Mouse (Mus musculus) T-helper 2 cell (primary cell): ENCODE data around the gene Jag2.

Experiments used
- in situ Hi-C: fragments of 300-600 bp; cut with MboI, MseI; formaldehyde crosslinking; loops from one replicate; pipeline ENCODE4 v1.15.1; 2025; ENCODE audit warnings: high pct_unique_total_duplicates

Jag2 gene

DNA sequence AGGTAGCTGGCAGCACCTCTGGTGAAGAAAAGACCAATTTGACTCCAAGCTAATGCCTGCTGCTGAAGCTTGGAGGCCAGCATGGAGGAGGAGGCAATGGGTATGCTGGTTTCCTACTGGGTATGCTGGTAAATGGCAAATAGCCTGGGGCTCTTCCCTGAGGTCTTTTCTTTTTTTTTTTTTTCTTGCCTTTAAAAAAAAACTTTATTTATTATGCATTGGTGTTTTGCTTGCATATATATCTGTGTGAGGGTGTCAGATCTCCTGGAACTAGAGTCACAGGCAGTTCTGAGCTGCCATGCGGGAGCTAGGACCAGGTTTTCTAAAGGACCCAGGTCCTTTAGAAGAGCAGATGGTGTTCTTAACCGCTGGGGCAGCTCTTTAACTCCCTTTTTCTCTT lies 58.3 kb downstream of the Jag2 start:
- in situ Hi-C loops = loop anchor here (5.0 to 10.0 kb wide), 2 partner anchors 124 to 276 kb away; partner anchors contain the start of gene Crip1

DNA sequence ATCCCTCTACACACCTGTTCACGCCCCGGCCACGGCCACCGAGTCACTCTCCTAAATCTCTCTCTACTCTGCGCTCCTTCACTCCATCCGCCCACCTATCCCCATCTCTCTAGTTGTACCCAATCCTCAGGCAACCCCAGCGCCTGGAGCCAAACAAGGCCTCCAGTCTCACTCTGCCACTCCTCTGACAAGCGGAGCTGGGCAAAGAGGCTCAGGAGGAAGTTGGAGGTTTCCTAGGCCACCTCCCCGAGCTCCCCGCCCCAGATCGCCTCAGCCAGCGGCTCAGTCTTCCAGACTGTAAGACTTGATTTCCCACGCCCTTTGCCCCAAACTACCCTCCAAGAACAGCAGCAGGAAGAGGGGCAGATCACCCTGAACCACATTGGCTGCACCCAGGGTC lies 58.8 kb downstream of the Jag2 start:
- in situ Hi-C loops = loop anchor here (5.0 to 10.0 kb wide), 2 partner anchors 124 to 277 kb away; partner anchors contain the start of gene Crip1

DNA sequence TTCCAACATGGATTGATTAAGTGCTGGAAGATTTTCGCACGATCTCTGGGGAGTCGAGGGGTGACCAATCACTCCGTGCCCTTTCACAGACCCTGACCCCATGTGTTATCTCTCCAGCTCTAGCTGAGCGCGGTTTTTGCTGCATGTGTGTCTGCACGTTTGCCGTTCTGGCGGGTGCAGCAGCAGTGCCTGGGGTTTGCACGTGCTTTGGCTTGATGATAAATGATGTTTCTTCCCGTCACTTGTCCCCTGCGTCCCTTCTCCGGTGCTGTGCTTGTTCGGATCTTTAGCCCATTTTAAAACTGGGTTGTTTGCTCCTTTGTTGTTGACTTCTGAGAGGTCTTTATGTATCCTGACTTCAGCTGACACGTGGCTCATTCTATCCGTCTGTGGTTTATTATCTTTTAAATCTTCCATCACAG lies 59.8 kb downstream of the Jag2 start:
- in situ Hi-C loops = loop anchor here (5.0 to 10.0 kb wide), 2 partner anchors 125 to 278 kb away; partner anchors contain the start of gene Crip1

DNA sequence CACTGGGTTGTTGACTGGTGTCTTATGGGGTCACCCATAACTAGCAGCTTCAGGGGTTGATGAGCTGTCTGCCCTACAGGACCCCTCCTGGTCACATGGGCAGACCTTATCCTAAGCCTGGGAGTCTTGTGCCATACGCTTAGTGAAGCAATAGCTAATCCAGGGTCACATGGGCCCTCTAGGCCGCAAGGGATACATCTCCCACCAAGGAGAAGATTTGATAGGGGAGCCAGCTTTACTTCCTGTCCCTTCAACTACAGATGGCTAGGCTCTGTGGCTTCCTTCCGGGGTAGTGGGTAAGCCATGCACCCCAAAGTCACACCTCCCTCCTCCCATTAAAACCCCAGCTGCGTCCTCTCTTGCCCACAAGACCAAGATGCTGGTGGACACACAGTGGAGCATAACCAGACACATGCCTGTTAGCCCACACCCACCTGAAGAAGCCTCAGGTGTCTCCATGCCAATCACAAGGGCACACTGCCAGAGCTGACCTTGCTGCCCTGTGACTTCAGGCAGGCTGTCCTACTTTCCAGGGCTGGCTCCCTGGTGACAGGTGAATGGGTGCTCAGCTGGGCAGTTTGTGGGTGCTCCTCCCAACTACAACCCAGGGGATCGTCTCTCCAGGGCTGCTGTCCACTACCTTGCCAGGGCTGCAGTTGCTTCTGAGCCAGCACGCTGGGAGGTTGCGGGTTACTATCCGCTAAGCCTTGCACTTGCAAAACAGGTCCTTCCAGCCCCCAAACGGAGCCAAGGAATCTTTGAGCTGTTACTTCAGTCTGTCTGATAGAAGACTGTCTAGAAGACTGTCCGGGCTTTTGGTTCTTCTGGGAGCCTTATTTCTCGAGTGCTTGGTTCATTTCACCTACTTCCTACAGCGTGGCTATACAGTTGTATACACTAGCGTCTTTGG lies 61.1 kb downstream of the Jag2 start, which contains the start of gene Gpr132:
Gpr132 (minus strand) TSS at position 51 of the 910 bp plus-strand sequence.
- in situ Hi-C loops = no loop called here

DNA sequence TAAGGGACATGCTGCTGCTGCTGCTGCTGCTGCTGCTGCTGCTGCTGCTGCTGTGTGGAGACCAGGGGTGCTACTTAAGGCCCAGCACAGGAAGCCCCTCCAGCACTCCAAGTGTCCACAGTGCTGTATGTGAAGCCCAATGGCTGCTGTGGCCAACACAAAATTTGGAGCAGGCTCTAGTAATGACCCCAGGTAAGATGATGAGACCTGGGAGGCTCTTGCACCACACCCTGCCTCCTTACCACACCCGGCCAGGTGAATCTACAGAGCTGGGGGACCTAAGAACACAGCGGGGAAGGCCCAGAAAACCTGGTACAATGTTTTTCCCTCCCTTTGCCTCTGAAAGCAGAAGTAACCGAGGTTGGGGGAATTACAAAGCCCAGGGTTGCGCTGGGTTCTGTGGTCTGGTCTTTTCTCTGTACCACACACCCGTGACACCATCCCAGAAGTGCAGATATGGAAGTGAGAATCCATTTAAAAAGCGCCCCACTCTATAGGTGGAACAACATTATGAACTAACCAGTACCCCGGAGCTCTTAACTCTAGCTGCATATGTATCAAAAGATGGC lies 62.4 kb downstream of the Jag2 start:
- in situ Hi-C loops = no loop called here

DNA sequence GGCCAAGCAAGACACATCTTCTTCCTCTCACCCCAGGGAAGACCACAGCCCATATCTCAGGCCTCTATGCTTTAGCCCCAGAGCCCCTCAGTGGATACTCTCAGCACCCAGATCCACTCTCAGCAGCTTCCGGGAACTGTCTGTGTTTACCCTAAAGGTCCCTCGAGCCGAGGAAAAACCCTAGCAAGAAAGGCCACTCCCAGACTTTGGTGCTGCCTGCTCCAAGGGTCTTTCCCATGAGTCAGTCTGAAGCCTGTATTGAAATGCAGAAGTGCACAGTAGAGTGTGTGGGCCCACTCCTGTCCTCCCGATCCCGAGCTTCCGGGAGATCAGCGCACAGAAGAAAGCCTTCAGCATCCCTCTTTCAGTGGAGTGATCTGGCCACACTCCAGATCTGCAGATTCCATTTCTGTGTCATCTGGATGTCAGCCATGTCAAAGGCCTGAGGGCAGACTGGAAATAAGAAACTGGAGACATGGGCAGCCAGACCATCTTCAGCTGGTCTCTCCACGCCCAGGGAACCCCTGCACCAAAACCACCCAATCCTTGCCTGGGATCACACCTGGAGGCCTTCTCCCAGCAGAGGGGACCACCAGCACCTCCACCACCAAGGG lies 63.0 kb downstream of the Jag2 start:
- in situ Hi-C loops = no loop called here

DNA sequence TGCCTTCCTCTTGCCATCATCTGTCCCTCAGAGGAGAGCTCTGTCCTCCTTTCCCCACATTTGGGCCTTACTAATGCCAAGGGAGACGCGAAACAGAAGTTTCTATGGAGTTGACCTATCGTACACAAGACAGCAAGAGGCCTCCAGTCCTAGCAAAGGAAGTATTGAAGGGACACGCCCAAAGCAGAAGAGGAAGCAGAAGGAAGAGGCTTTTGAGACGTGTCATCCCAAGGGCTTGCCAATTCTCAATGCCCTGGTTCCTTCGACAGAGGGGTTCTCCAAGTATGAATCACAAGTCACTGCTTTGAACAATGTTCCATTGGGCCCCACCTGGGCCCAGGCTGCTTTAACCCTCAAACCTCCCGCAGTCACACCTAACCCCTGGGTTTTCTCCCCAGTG lies 64.8 kb downstream of the Jag2 start:
- in situ Hi-C loops = no loop called here

DNA sequence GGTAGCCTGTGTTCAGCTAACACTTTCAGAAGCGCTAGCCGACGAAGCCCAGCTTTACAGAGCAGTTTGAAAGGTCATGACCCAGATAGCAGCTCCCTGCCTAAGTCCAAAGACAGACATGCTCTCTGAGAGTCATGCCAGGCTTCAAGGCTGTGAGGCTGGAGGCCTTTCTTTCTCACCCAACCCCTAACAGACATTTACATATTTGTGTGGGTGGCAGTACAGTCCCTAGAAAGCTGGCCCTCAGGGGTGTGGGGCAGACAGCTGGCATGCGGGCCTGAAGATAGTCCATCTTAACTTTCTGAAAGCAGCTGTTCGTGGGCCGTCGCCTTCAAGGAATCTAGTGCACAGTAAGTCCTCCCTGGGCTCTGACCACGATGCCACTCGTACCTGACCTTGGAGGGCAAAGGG lies 67.7 kb downstream of the Jag2 start:
- in situ Hi-C loops = no loop called here

DNA sequence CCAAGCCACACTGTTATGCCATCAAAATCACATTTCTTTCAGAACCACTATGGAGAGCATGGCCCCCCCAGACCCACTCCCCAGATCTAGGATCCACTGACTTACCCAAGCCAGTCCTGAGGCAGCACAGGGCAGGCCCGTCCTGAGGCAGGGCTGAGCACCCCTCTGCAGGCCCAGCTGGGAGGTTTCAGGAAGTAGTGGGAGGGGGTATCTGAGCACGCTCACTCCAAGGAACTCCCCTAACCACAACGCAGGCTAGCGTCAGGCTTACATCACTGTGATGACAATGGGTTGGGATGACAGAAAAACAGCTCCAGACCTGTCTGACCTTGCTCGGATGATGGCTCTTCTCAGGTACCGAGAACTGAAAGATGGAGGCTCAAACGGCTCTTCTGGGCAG lies 68.8 kb downstream of the Jag2 start:
- in situ Hi-C loops = no loop called here

DNA sequence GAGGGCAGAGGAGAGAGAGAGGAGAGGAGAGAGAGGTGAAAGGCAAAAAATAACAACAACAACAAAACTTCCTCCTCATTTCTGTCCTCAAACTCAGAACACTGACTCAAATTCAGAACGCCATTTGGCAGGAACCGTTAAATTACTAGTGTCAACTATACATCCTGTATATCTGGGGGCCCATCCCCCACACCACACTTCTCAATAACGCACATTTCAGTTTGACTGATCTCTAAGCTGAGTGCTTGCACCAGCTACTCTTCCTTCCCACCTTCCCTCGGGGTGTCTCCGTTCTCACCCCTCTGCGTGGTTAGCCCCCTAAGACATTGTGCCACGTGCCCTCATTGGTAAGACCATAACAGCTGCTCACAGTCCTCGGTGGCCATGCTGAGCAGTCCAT lies 69.6 kb downstream of the Jag2 start:
- in situ Hi-C loops = no loop called here

DNA sequence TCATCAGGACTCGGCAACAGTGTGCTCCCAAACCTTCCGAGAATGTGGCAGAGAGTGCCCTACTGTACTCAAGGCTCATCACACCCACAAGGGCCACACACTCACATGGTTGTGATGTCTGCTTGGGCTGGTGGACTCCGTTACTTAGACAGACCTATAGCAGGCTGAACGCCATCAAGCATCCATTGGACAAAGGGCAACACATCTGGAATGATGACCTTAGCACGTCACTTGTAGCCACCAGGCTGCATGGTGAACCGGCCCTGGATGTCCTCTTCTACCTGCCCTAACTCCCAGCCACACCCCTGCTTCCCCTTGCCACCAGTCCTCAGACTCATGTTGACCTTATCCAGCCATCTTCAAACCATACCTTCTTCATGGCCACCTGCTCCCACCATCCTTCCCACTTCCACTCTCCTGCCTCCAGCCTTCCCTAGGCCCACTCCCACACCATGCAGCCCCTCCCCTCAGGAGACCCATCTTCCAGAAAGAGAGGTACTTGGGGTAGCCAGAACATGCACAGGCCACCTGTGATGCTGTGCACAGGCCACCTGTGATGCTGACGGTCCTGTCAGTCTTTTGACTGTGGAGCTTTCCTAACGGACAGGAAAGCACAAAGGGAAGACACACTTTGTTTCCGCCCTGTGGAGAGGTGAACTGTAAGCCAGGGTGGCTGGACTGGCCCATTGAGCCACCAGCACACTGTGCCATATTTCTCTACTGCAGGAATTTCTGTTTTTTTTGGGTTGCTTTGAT lies 70.8 kb downstream of the Jag2 start:
- in situ Hi-C loops = no loop called here
